Mouse (Mus musculus): ENCODE data around the gene Mphosph9. TPM values are rescaled to one million over a fixed set of nuclear protein-coding genes. Genes with fewer than 3 reads are reported as not detected.
"Not testable (repeated sequence)": the region's sequence is repeated elsewhere in the genome, so short reads cannot be mapped to it uniquely, and the experiment has no call there.

Gene Mphosph9
- total and polyA plus RNA-seq, 3 experiments = 1.6 to 8.8 (median 7.7) TPM

DNA sequence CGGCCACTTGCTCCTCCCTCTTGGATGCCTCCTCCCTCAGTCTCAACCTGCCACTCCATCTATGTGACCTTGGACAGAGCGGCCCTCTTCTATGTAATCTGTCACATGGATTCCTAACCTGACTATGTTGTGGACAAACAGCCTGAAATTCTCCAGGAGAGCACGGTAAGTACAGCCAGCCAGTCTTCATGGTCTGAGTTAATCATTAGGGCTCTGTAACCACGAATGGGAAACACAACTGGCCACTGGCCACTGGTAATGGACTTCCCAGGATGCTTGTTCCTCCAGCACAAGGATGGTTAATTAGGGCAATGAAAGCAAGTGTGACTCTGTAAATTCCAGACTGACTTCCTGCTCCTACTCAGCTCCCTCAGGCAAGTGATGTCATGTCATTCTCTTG lies 91.6 kb downstream of the Mphosph9 start:
- DNase-seq = no peak

DNA sequence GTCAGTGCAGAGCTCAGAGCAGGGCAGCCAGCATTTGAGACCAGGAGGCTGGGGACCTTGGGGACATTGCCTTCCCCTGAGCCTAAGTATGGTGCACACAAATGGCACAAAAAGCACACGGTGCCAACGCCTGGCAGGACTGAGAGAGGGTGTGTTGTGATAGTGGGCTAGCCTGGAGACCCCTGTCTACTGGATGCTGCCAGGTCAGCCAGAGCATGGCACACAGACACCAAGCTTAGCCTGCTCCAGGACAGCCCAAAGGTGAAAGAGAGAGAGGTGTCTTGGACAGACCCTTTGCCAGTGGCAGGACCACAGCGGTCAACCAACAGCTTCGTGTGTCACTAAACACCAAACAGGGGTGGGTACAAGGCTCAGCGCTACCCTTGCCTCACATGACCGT lies 93.0 kb downstream of the Mphosph9 start:
- no peak for DNase-seq

- no peak for DNase-seq
Observed at GRCm38 (mm10) chr5:124233874-124234661, 93.7 kb downstream of the Mphosph9 start.

GRCm38 (mm10) chr5:124233144-124233465 lies 94.7 kb downstream of the Mphosph9 start:
- no peak for DNase-seq

GRCm38 (mm10) chr5:124232360-124233143 lies 95.2 kb downstream of the Mphosph9 start:
- no peak for DNase-seq

DNA sequence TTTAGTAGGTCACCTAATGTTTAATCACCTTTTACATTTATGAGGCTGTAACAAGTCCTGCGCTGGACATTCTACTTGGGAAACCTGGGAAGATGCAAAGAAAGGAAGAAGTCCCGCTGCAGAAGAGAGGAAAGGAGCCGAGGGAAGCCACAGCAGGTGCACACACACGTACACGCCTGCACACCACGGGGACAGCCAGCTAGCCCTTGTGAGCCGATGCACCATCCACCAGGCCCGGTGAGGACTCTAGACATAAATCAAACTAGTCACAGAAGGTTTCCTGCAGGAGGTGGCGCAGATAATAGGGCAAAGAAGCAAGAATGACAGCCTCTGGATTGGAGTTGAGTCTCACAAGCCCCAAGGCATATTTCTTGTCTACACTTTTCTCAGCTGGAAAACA lies 97.3 kb downstream of the Mphosph9 start:
- no peak for DNase-seq

DNA sequence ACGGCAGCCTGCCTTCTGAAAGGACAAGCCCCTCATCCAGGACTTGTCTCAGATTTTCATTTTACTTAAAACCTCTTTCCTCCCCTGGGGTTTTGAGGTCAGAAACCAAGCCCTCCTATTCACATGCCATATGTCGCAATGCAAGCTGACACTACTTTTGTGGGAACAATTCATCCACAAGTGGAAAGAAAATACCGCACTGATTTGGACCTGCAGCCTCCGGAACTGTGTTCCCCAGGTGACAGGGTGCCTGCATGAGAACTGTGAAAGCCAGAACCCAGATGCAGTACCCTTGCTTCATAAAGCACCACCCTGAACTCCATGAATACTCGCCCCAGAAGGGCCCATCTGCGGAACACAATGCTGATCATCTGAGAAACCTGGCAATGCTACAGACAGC lies 100.6 kb downstream of the Mphosph9 start:
- DNase-seq = no peak

DNA sequence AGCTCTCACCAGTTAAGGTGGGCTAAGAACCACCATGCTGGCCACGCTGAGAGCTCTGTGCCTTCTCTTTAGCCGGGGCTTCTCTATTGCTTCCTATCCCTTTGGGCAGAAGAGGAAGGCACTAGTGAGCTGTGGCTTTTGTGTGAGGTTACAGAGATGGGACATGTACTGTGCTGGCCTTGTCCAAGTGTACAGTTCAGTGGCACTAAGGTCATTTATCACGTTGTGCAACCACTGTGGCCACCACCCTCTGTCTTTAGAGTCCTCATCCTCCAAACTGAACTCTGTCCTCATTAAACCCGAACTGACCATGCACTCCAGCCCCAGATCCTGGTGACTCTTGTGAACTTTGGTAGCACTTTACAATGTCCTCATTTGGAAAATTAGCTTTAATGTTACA lies 101.3 kb downstream of the Mphosph9 start:
- peak; percentile 81 for DNase-seq

DNA sequence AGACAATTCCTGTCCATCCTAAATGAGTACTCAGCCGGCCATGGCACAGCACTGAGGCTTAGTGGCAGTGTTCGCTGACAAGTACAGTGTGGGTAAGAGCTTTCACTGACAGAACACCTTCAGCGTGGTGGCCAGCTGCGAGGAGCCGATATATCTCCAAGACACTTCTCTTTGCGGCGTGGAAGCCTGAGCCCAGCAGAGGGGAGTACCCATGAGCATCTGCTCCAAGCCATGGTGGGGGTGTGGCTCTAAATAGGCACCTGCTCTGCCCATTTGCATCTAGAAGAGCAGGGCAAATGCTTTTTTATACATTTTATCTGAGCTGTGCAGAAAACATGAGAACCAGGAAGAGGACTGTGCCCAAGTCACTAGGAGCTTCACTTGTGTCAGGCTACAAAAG lies 101.9 kb downstream of the Mphosph9 start:
- DNase-seq = no peak

DNA sequence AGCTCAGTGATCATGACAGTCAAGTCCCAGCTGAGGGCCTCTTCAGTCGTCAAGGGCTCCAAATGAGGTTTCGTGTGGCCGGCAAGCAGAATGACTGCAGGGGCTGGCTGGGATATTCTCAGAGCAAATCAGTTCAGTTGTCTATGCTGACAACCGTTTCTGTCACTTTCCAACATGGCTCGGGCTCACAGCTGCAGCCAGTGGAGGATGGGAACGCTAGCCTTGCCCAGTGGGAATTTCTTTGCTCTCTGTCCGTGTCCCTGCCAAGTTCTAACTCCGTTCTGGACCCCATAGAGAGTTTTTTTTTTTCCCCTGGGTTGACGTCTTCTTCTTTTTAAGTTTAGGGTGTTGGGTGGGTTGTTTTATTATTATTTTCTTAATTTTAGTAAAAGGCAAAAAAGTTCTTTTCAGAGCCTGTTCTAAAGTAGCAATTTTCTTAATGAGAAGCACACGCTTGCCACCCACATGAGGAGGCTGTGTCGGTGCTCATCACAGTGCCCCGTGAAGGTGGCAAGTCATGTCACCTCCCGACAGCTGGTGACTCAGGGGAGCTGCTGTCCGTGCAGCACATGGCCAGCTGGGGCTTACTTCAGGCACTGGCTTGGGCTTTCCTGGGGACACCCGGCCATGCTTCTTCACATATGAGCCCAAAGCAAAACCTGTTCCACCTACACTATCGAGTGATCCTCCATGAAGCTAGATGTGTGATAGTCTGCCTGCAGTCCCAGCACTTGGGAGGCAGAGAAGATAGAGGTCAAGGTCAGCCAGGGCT lies 103.3 kb downstream of the Mphosph9 start:
- peak; percentile 52 for DNase-seq

- DNase-seq = no peak
Observed at GRCm38 (mm10) chr5:124223574-124223973, 104.2 kb downstream of the Mphosph9 start.

GRCm38 (mm10) chr5:124222696-124223095 lies 105.1 kb downstream of the Mphosph9 start:
- DNase-seq = peak; percentile 49

DNA sequence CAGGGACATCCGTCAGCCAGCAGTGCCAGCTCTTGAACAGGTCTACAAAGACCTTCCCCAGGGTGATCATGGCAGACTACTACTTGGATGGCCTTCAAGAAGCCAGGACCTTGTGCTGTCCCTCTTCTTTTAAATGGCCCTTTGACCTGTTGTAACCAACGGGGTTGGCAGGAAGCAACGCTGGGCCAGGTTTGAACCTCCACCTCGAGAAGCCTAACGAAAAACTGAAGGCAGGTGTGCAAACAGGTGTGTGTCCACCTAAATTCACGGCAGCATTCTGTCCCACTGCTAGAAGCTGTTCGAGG lies 106.1 kb downstream of the Mphosph9 start:
- DNase-seq = no peak

GRCm38 (mm10) chr5:124221037-124221735 lies 106.6 kb downstream of the Mphosph9 start:
- DNase-seq = peak; percentile 91

GRCm38 (mm10) chr5:124220551-124220950 lies 107.2 kb downstream of the Mphosph9 start:
- no peak for DNase-seq

DNA sequence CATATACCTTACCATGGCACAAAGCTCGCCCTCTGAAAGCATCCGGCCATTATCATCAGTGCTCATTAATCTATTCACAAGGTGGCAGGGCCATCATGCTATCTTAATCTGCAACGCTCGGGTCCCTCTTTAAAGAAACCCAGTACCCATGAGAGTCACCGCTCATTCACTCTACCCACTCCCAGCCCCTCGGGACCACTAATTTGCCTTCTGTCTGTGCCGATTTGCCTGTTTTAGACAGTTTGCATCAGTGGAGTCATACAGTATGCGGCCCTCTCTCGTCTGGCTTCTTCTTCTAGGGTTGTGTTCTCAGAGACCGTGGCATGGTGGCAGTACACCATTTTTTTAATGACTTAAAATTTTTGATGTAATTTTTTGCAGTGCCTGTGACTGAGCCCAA lies 108.3 kb downstream of the Mphosph9 start:
- DNase-seq = no peak

- DNase-seq = no peak
Observed at GRCm38 (mm10) chr5:124218986-124219385, 108.8 kb downstream of the Mphosph9 start.

DNA sequence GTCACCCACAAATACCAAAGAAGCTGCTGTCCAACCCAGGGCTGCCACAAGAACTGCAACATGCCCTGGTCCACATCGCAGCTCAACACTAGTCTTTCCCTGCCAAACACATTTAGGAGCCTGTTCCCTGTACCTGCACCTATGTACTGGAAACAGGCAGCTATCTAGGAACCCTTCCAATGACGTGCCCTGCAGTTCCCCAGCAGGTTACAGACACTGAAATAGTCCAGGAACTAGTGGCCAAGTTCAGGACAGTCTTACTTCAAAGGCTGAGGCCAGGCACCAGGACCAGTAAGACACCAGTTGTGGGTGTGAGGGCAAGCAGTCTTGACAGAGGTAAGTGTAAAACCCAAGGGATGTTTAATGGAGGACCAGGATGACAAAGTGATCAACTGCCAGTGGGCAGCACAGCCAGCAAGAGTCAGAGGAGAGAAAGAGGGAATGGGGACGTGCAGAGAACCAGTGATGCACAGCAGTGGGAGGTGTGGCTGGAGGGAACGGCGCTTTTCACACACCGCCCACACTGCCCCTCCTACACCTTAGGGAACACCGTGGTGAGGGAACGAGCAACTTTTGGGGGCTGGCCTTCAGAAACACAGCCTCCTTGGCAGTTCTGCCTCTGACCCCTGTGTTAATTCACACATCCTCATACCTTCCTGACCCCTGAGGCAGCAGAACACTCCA lies 110.1 kb downstream of the Mphosph9 start:
- DNase-seq = no peak

DNA sequence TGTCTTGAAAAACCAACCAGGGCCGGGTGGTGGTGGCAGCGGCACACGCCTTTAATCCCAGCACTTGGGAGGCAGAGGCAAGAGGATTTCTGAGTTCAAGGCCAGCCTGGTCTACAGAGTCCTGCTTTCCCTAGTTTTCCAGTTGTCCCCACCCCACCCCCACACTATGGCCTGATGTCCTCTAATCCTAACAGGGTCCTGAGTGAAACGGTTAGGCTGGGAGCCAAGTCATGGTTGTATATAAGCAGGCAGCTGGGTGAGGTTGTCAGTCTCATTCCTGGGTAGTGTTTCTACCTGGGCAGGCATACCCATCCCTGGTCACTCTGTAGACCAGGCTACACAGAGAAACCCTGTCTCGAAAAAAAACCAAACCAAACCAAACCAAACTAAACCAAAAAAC lies 110.7 kb downstream of the Mphosph9 start:
- not testable (repeated sequence) for DNase-seq

GRCm38 (mm10) chr5:124216403-124216802 lies 111.4 kb downstream of the Mphosph9 start:
- no peak for DNase-seq

DNA sequence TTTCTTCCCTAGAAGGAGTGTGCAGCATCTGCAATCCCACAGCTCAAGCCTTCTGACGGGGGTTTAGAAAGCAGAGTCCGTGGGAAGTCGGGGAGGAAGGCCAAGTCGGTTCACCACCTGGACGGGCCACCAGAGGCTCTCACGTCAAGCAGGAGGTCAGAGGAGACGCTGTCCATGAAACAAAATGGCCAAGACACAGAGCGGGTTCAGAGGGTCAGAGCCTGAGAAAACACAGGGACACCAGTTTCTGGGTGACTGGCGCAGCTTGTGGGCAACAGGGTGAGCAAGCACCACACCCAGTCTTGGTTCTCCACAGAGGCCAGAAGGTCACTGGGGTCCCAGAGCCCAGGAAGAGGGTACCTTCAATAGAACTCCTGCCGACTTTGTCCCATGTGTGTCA lies 112.1 kb downstream of the Mphosph9 start:
- no peak for DNase-seq

All from adrenal gland, adult 2 months (tissue).